Mouse (Mus musculus): ENCODE results near the gene Nsmce1.

Nsmce1 gene

DNA sequence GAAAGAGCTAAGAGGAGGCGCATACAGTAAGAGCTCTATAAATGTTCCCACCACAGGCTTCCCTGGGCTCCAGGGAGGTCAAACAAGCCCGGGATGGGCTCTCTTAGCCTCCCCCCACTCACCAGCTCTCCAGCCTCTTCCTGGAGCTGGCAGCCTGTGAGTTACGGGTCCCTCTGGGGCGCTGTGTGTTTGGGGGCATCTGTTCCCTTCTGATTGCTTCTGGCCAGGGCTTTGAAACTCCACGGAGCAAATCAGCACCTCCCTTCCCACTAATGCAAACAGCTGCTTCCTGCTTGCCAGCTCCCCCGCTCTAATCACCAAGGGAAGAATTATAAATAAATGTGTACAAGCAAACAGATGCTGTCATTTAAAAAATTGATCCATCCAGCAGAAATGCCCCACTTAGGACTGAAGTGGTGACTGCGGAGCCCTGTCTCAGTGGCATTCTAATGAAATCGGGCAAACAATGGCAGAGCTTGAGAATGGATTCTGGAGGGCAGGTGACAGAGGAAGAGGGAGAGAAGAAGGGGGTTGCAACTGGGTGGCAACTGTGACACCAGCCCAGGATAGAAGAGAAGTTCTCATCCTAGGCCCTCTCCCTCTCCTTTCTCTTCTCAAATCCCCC is 56.6 kb downstream of the Nsmce1 start:
- no peak for DNase-seq (ENCODE audit: low spot score in 2 of 2)

DNA sequence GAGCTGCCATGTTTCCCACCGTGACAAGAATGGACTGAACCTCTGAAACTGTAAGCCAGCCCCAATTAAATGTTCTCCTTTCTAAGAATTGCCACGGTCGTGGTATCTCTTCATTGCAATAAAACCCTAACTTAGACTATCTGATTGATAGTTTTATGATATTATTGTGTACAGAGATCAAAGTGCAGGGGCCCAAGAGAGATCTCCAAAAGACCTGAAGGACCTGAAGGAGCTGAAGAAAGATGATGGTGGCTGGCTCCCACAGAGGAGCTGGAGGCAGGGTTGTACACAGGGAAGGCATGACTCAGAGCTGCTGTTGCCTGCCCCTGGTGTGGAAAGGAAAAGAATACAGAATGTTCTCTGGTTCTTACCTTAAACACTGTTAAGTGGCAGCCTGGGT is 57.5 kb downstream of the Nsmce1 start:
- no peak for DNase-seq (ENCODE audit: low spot score in 2 of 2)

DNA sequence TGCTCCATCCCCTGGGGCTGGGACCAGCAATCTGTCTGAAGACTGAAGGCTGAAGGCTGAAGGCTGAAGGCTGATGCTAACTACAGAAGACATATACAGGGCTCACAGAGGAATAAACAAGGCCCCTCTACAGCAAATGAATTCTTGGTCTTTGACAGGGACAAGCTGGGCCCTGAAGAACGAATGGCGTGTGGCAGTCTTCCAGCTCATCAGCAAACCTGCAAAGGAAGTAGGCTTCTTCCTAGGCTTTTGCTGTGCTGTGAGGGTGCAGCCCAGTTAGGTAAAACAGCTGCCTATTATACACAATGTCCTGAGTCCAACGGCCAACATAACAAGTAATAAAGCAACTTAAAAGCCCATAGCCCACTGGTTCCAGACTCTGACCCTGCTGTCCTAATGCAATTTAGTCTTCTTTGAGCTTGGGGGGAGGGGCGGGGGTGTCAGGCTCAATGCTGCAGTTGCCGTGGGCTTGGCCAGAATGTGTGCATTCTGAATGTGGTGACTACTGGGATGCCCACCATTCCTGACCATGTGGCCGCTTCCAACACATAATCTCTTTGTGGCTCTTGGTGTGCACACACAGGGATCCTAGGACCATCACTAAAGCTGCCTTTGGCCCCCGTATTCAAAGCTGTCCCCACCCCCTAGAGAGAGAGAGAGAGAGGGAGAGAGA is 61.1 kb downstream of the Nsmce1 start:
- no peak for DNase-seq (ENCODE audit: low spot score in 2 of 2)

GRCm38 (mm10) chr7:125428816-125429500 is 62.4 kb downstream of the Nsmce1 start:
- DNase-seq (ENCODE audit: low spot score in 2 of 2), result peak; percentile 34 to 48

DNA sequence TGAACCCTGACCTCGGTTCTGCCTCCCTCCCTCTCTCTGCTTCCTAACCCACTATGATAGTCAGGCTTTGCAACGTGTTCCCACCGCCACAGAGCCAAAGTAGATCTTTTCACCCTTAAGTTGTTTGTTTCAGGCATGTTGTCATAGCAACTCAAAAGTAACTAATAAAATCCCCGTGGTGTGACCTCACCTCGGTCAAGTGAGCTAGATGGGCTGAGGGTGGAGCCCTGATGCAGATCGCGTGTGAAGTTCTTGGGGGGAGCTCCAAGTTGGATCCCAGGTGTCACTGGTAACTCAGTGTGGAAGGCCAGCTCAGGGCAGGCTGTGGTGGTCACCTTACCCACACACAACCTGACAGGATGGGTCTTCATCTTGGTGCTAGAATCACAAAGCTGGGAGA is 63.0 kb downstream of the Nsmce1 start:
- no peak for DNase-seq (ENCODE audit: low spot score in 2 of 2)

- DNase-seq (ENCODE audit: low spot score in 2 of 2), result no peak
Measured at GRCm38 (mm10) chr7:125427492-125428090, 63.8 kb downstream of the Nsmce1 start.

DNA sequence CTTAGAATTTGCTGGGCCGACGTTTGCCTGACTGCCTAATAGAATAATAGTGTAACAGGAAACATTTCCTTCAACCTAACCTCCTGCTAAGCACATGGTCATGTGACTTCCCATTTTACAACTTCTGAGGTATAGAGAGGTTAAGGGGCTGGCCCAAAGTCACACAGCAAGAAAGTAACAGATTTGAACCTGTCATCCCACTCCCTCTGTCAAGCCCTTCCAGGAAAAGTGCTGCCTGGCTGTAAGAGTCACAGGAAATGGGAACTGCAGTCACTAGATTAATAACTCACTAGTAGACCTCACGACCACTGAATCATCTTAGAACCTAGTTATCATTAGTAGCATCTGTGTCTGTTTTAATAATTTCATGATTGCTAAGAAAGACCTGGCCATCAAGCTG is 68.3 kb downstream of the Nsmce1 start:
- DNase-seq (ENCODE audit: low spot score in 2 of 2), result peak; percentile 8 to 14

- no peak for DNase-seq (ENCODE audit: low spot score in 2 of 2)
Measured at GRCm38 (mm10) chr7:125421911-125422310, 69.5 kb downstream of the Nsmce1 start.

DNA sequence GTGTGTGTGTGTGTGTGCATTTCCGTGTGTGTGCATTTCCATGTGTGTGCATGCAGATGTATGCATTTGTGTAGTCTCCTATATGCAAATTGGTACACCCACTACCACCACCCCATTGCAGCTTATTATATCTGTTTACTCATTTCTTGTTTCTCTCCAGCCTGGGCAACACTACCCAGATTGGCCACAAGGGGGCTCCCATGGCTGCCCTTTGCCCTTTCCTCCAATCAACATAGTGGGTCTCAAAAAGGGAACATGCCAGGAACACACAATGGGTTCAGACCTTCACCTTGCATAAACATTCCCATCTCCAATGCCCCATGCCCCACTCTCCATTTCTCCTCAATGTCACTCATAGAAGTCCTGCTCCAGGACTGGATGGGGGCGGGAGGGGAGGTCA is 71.2 kb downstream of the Nsmce1 start:
- DNase-seq (ENCODE audit: low spot score in 2 of 2), result peak; percentile 51 to 65

GRCm38 (mm10) chr7:125418413-125418812 is 73.0 kb downstream of the Nsmce1 start:
- DNase-seq (ENCODE audit: low spot score in 2 of 2), result no peak

All from spleen, postnatal 36 days (tissue).